Mouse (Mus musculus) brown adipose tissue, adult 24 weeks (tissue): ENCODE results near the gene Srrt. TPM values are rescaled to one million over a fixed set of nuclear protein-coding genes. Genes with fewer than 3 reads are reported as not detected.
A peak's percentile ranks its signal among the peaks of the same experiment; 100 is the strongest.
"Not testable (repeated sequence)": the region's sequence is repeated elsewhere in the genome, so short reads cannot be mapped to it uniquely, and the experiment has no call there.

Experiments
- H3K27ac ChIP-seq: fragments of 200-500 bp; replicated peaks from 2 replicates; pipeline ENCODE4 v1.5.1; 2012; ENCODE audit warnings: low read depth, mild to moderate bottlenecking, low read length
- H3K4me1 ChIP-seq: fragments of 200-500 bp; 2 replicates; pipeline ENCODE4 v1.6.1; 2012; ENCODE audit warnings: low read length, mixed read lengths; ENCODE audit not compliant: control insufficient read depth, insufficient read depth, insufficient read length
- H3K4me3 ChIP-seq: fragments of 200-500 bp; 2 replicates; pipeline ENCODE4 v1.5.1; 2012; ENCODE audit warnings: low read depth, mild to moderate bottlenecking, low read length, moderate library complexity; ENCODE audit not compliant: insufficient read depth
- polyA plus RNA-seq: library from polyadenylated mRNA; stranded (reverse); fragments of >200 nt; gene quantifications from 2 replicates; pipeline ENCODE4 v1.2.4, GENCODE M21; 2012; ENCODE audit not compliant: missing spikeins, insufficient read depth, insufficient read length

Srrt gene
- polyA plus RNA-seq, 1 experiment: 31.0 TPM

DNA sequence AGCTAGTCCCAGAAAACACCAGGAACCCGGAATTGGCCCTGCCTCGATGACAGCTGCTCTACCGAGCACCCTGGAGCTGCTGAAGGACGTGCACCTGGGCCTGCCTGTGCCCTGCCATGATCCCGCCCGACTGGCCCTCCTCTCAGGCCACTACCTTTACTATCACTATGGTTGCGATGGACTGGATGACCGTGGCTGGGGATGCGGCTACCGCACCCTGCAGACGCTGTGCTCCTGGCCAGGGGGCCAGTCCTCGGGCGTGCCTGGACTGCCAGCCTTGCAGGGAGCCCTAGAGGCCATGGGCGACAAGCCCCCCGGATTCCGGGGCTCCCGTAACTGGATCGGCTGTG is 12.8 kb downstream of the Srrt start:
- Histone ChIP-seq H3K4me1 (no peaks in the 10 kb centered on the region; the same call in 1 of the 2 replicates), H3K4me3 (peak overlapping the region; percentile 66), H3K27ac (peak overlapping the region; percentile 52; the same call in 1 of the 2 replicates)

- Histone ChIP-seq H3K4me3 (peak within 1 kb of the TSS; percentile 70), H3K4me1 (no peaks in the 10 kb centered on the region; the same call in 1 of the 2 replicates), H3K27ac (peak within 1 kb of the TSS; percentile 65)
Measured at GRCm38 (mm10) chr5:137293839-137294743, 13.4 kb downstream of the Srrt start, which contains the start of gene Ufsp1. Gene Ufsp1 (plus strand): TSS chr5:137294629.

- Histone ChIP-seq H3K27ac (peak overlapping the region; percentile 65), H3K4me3 (peak overlapping the region; percentile 70), H3K4me1 (no peaks in the 10 kb centered on the region; the same call in 1 of the 2 replicates)
Measured at GRCm38 (mm10) chr5:137293282-137293681, 14.2 kb downstream of the Srrt start.

DNA sequence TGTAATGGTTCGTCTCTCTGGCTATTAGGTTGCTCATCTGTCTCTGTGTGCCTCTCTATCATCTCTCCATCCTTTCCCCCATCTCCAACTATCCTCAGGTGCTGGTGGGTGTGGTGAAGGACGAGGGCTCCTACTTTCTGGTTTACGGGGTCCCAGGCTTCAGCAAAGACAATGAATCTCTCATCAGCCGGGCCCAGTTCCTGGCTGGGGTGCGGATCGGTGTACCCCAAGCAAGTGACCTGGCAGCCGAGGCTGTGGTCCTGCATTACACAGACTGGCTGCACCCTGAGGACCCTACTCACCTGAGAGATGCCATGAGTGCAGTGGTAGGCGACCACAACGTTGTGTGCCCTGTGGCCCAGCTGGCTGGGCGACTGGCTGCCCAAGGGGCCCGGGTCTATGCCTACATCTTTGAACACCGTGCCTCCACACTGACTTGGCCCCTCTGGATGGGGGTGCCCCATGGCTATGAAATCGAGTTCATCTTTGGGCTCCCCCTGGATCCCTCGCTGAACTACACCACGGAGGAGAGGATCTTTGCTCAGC is 16.0 kb downstream of the Srrt start:
- Histone ChIP-seq H3K4me1 (no peaks in the 10 kb centered on the region; the same call in 1 of the 2 replicates), H3K4me3 (no peak overlapping the region), H3K27ac (no peak overlapping the region)

DNA sequence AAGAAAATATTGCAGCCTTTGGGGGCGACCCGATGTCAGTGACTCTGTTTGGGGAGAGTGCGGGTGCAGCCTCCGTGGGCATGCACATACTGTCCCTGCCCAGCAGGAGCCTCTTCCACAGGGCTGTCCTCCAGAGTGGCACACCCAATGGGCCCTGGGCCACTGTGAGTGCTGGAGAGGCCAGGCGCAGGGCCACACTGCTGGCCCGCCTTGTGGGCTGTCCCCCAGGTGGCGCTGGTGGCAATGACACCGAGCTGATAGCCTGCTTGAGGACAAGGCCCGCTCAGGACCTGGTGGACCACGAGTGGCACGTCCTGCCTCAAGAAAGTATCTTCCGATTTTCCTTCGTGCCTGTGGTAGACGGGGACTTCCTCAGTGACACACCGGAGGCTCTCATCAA is 16.8 kb downstream of the Srrt start:
- Histone ChIP-seq H3K4me3 (no peak overlapping the region), H3K4me1 (no peaks in the 10 kb centered on the region; the same call in 1 of the 2 replicates), H3K27ac (no peak overlapping the region)

GRCm38 (mm10) chr5:137289591-137290365 is 17.7 kb downstream of the Srrt start:
- H3K4me3 ChIP-seq: peak overlapping the region; percentile 2; the same call in 1 of the 2 replicates
- no peak overlapping the region for H3K27ac ChIP-seq

GRCm38 (mm10) chr5:137288999-137289470 is 18.4 kb downstream of the Srrt start:
- no peak overlapping the region for H3K27ac ChIP-seq

More at GRCm38 (mm10) chr5:137289591-137290365, 17.7 kb downstream of the Srrt start:
- H3K4me1 ChIP-seq: no peaks in the 10 kb centered on the region; the same call in 1 of the 2 replicates

DNA sequence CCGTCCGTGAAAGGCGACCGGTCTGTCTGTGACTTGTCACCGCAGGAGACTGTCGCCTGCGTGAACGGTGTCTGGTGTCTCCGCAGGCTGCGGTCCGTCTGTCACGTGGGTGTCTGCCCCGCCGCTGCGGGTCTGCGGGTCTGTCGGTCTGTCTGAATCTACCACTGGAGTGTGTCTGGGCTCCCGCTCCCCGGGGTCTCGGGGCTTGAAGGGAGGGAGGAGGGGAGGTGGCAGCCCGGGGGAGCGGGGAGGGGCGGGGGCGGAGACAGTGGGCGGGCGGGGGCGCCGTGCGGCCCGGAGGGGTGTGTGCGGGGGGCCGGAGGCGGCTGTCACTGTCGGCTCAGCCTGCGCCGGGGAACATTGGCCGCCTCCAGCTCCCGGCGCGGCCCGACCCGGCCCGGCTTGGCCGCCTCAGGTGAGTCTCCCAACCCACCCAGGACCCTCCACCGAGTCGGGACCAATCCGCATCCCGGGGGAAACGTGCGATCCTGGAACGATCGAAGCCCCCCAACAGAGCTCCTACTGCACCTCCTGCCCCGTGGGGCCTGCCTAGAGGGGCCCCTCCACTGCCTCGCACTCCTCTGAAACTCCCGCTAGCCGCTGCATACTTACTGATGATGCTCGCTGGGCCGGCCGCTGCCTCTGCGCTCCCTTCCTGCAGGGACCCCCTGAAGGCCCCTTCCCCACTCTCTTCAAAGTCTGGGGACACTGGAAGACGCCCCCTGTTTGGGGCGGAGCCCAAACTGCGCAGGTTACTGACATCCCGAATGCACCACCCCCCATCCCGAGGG is 19.3 kb downstream of the Srrt start:
- H3K27ac ChIP-seq: no peak overlapping the region
- H3K4me3 ChIP-seq: peak overlapping the region; percentile 51
- H3K4me1 ChIP-seq: no peaks in the 10 kb centered on the region; the same call in 1 of the 2 replicates

More at GRCm38 (mm10) chr5:137288999-137289470, 18.4 kb downstream of the Srrt start:
- peak overlapping the region; percentile 2; the same call in 1 of the 2 replicates for H3K4me3 ChIP-seq
- H3K4me1 ChIP-seq: no peaks in the 10 kb centered on the region; the same call in 1 of the 2 replicates

GRCm38 (mm10) chr5:137287032-137287952 is 20.2 kb downstream of the Srrt start, which contains the start of gene Ache:
Gene Ache (plus strand): TSS chr5:137287519.
- Histone ChIP-seq H3K4me1 (no peaks in the 10 kb centered on the region), H3K4me3 (peak within 1 kb of the TSS; percentile 51), H3K27ac (no peak within 1 kb of the TSS)

GRCm38 (mm10) chr5:137286655-137287031 is 20.8 kb downstream of the Srrt start:
- no peak overlapping the region for H3K27ac ChIP-seq
- H3K4me1 ChIP-seq: no peaks in the 10 kb centered on the region
- no peak overlapping the region for H3K4me3 ChIP-seq

- Histone ChIP-seq H3K27ac (no peak overlapping the region), H3K4me3 (no peak overlapping the region), H3K4me1 (no peaks in the 10 kb centered on the region)
Measured at GRCm38 (mm10) chr5:137285986-137286385, 21.5 kb downstream of the Srrt start.

DNA sequence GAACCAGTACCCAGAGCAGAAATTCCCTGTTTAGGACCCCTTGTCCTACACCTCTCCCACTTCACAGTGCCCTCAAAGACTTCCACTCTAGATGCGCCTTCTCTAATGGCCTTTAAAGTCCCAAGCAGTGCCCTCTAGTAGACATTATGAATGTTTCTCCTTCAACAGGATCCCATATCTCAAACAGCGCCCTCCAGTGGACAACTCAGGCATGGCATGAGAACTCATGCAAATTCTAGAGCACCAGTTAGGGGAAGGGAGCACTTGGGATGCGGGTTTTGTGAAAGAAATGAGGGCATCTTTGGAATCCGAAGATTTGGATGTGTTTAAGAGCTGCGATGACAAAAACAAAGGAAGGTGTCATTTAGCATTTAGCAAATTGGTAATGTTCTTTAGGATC is 22.4 kb downstream of the Srrt start:
- Histone ChIP-seq H3K27ac (no peak overlapping the region), H3K4me3 (no peak overlapping the region), H3K4me1 (no peaks in the 10 kb centered on the region)

DNA sequence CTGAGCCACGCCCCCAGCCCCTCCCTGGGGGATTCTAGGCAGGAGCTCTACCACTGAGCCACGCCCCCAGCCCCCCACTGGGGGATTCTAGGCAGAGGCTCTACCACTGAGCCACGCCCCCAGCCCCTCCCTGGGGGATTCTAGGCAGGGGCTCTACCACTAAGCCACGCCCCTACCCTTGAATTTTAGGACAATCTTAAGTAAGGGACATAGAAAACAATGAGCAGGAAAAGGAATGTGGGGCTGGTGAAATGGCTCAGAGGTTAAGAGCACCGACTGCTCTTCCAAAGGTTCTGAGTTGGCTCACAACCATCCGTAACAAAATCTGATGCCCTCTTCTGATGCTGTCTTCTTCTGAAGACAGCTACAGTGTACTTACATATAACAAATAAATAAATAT is 23.1 kb downstream of the Srrt start:
- not testable (repeated sequence) for H3K27ac ChIP-seq, H3K4me3 ChIP-seq, H3K4me1 ChIP-seq
